Mouse (Mus musculus) forebrain, postnatal 0 days (tissue): ENCODE measurements around the gene Chrd. TPM values are rescaled to one million over a fixed set of nuclear protein-coding genes. Genes with fewer than 3 reads are reported as not detected.

Experiments used
- ATAC-seq: fragments of 200-750 bp; cut with Nextera tagmentation; 2 replicates; pipeline ENCODE4 v1.8.0; 2017; ENCODE audit warnings: mild to moderate bottlenecking, moderate library complexity
- DNase-seq: peaks from one replicate; pipeline ENCODE4 v3.0.0-alpha.2; 2015
- H3K27ac ChIP-seq: fragments of 300-500 bp; sonication (generic); 2 replicates; pipeline ENCODE4 v1.5.1; 2014; ENCODE audit warnings: low read depth, mild to moderate bottlenecking, antibody characterized with exemption, low read length, moderate library complexity, mixed read lengths
- H3K27me3 ChIP-seq: fragments of 300-500 bp; sonication (generic); 2 replicates; pipeline ENCODE4 v1.6.1; 2014; ENCODE audit warnings: mild to moderate bottlenecking, low read length, mixed read lengths; ENCODE audit not compliant: insufficient read depth
- H3K36me3 ChIP-seq: fragments of 300-500 bp; sonication (generic); 2 replicates; pipeline ENCODE4 v1.6.1; 2014; ENCODE audit warnings: mild to moderate bottlenecking, moderate library complexity; ENCODE audit not compliant: insufficient read depth
- H3K4me1 ChIP-seq: fragments of 300-500 bp; sonication (generic); 2 replicates; pipeline ENCODE4 v1.6.1; 2014; ENCODE audit warnings: antibody characterized with exemption; ENCODE audit not compliant: insufficient read depth
- H3K4me2 ChIP-seq: fragments of 300-500 bp; sonication (generic); 2 replicates; pipeline ENCODE4 v1.6.1; 2014; ENCODE audit warnings: low read depth, mild to moderate bottlenecking, moderate library complexity
- H3K4me3 ChIP-seq: fragments of 300-500 bp; sonication (generic); 2 replicates; pipeline ENCODE4 v1.5.1; 2014; ENCODE audit warnings: low read depth, low read length, mixed read lengths
- H3K9ac ChIP-seq: fragments of 300-500 bp; sonication (generic); 2 replicates; pipeline ENCODE4 v1.6.1; 2014; ENCODE audit warnings: mild to moderate bottlenecking
- H3K9me3 ChIP-seq: fragments of 300-500 bp; sonication (generic); 2 replicates; pipeline ENCODE4 v1.6.1; 2016; ENCODE audit warnings: low read length
- CTCF ChIP-seq: sonication (generic); IDR thresholded peaks from 2 replicates; pipeline ENCODE4 v1.5.1; 2016; ENCODE audit warnings: antibody characterized with exemption, control low read depth, low read depth
- WGBS: fragments of 180-500 bp; shearing (Covaris S2); extraction: QIAGEN DNeasy Blood & Tissue Kit; methylation state at CpG from one replicate; pipeline ENCODE4 v1.1.7; 2014; 5-methylcytosine and 5-hydroxymethylcytosine counted together
- polyA plus RNA-seq: library from polyadenylated mRNA; unstranded; fragments of >200 nt; fragmentation: Nextera tagmentation; extraction: Ambion mirVana; gene quantifications from 2 replicates; pipeline ENCODE4 v1.2.1, GENCODE M21; 2015
- total RNA-seq: library from RNA; depleted of rRNA; stranded (reverse); fragments of >200 nt; gene quantifications from 2 replicates; pipeline ENCODE4 v1.2.3, GENCODE M21; 2014

Chrd gene
- total and polyA plus RNA-seq, 2 experiments from 2014 or later: 3.4 to 15.8 TPM

- no peak for ATAC-seq
These were observed 7.6 kb upstream of the Chrd start for GRCm38 (mm10) chr16:20725321-20725720.

DNA sequence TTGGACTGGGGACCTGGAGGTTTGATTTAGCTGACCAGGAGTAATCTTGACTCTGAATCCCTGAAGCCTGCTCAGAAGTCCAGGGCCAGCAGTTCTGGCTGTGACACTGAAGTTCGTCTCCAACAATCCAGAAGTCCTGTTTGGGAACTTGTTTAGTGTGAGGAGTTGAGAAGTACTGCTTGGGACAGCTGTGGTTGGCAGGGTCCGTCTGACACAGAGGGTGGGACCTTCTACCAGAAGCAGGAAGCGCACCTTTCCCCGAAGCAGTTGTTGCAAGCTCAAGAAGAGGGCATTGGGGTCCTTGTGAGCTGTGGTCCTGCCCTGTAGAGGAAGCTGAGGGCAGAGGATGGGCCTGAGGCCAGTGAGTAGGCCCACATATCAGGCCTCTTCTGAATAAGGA, 7.2 kb upstream of the Chrd start:
- TF ChIP-seq CTCF: no peak
- no peak overlapping the region for H3K4me3 ChIP-seq
- H3K27me3 ChIP-seq: no peaks in the 10 kb centered on the region
- no peak for DNase-seq
- no peak overlapping the region for H3K27ac ChIP-seq
- H3K9ac ChIP-seq: no peak overlapping the region
- 89% methylated on average over 4 of the region's 4 CpGs for WGBS
- no peaks in the 10 kb centered on the region for H3K4me1 ChIP-seq
- ATAC-seq: no peak
- H3K9me3 ChIP-seq: no peaks in the 10 kb centered on the region
- no peak overlapping the region for H3K4me2 ChIP-seq
- peaks cover 11% of the 10 kb centered on the region; the same call in 1 of the 2 replicates for H3K36me3 ChIP-seq

More at GRCm38 (mm10) chr16:20725321-20725720, 7.6 kb upstream of the Chrd start:
- no peaks in the 10 kb centered on the region for H3K9me3 ChIP-seq
- no peak for TF ChIP-seq CTCF
- 86% methylated on average over 7 of the region's 7 CpGs for WGBS
- peaks cover 13% of the 10 kb centered on the region for H3K36me3 ChIP-seq
- DNase-seq: no peak
- no peak overlapping the region for H3K4me2 ChIP-seq
- no peak overlapping the region for H3K4me3 ChIP-seq
- no peaks in the 10 kb centered on the region for H3K4me1 ChIP-seq
- no peak overlapping the region for H3K9ac ChIP-seq
- no peak overlapping the region for H3K27ac ChIP-seq
- H3K27me3 ChIP-seq: no peaks in the 10 kb centered on the region

- no peaks in the 10 kb centered on the region for H3K9me3 ChIP-seq
- H3K36me3 ChIP-seq: peaks cover 10% of the 10 kb centered on the region; the same call in 1 of the 2 replicates
- H3K4me2 ChIP-seq: no peak overlapping the region
- no peak overlapping the region for H3K9ac ChIP-seq
- no peaks in the 10 kb centered on the region for H3K27me3 ChIP-seq
- no peak overlapping the region for H3K4me3 ChIP-seq
- ATAC-seq (no peak), DNase-seq (no peak)
- no peak overlapping the region for H3K27ac ChIP-seq
- 77% methylated on average over 1 of the region's 1 CpGs for WGBS
- TF ChIP-seq CTCF: no peak
- no peaks in the 10 kb centered on the region for H3K4me1 ChIP-seq
These were observed 6.5 kb upstream of the Chrd start for GRCm38 (mm10) chr16:20726384-20726783.

- Histone ChIP-seq H3K27me3 (peaks cover 8% of the 10 kb centered on the region), H3K27ac (no peak overlapping the region), H3K9ac (no peak overlapping the region), H3K4me3 (no peak overlapping the region), H3K36me3 (no peaks in the 10 kb centered on the region), H3K4me2 (no peak overlapping the region), H3K9me3 (no peaks in the 10 kb centered on the region), H3K4me1 (0 out of 2 replicates have a peak, but pooled peaks cover 4% of the 10 kb centered on the region)
- 49% methylated on average over 5 of the region's 5 CpGs for WGBS
- no peak for DNase-seq
- TF ChIP-seq CTCF: no peak
- no peak for ATAC-seq
These were observed 2.6 kb upstream of the Chrd start for GRCm38 (mm10) chr16:20730293-20730711.

DNA sequence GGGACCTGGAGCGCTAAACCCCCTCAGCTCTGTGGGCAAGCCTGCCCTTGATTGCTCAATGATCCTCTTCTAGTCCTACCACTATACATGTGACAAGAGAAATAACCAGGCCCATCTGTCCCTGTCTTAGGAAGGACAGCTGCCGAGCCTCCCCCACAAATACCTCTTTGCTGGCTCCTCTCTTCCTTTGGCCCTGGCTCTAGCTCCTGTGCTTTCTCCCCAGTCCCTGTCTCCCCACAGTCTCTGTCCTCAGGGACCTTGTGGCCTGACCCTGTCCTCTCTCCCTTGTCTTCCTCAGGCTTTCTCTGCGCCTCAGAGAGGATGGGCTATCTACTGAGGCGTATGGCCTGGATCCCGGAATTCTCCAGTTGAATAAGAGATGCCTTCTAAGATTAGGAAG, 1.2 kb upstream of the Chrd start:
- Histone ChIP-seq H3K4me3 (no peak overlapping the region), H3K4me1 (0 out of 2 replicates have a peak, but pooled peaks cover 4% of the 10 kb centered on the region), H3K9ac (no peak overlapping the region), H3K27ac (no peak overlapping the region), H3K9me3 (no peaks in the 10 kb centered on the region), H3K27me3 (peaks cover 10% of the 10 kb centered on the region), H3K36me3 (no peaks in the 10 kb centered on the region), H3K4me2 (no peak overlapping the region)
- DNase-seq: peak; percentile 24
- WGBS: 68% methylated on average over 5 of the region's 5 CpGs
- no peak for ATAC-seq
- TF ChIP-seq CTCF: no peak

- Histone ChIP-seq H3K36me3 (no peaks in the 10 kb centered on the region), H3K9me3 (no peaks in the 10 kb centered on the region), H3K27me3 (peaks cover 10% of the 10 kb centered on the region), H3K4me2 (peak overlapping the region; percentile 85), H3K27ac (peak overlapping the region; percentile 64), H3K4me3 (peak overlapping the region; percentile 80), H3K4me1 (0 out of 2 replicates have a peak, but pooled peaks cover 4% of the 10 kb centered on the region), H3K9ac (peak overlapping the region; percentile 86)
- peak; percentile 58 for DNase-seq
- peak; percentile 51 for ATAC-seq
- TF ChIP-seq CTCF: peak; percentile 23; the same call in 1 of the 2 replicates
- 5% methylated on average over 24 of the region's 30 CpGs for WGBS
These were observed 539 bp upstream of the Chrd start for GRCm38 (mm10) chr16:20732251-20732924.

GRCm38 (mm10) chr16:20733731-20734730, 1.1 kb downstream of the Chrd start, which contains the start of gene Thpo:
Gene Thpo (minus strand): TSS chr16:20734511.
- Histone ChIP-seq H3K4me1 (0 out of 2 replicates have a peak, but pooled peaks cover 4% of the 10 kb centered on the region), H3K9ac (peak within 1 kb of the TSS; percentile 86), H3K4me2 (peak within 1 kb of the TSS; percentile 85), H3K27ac (no peak within 1 kb of the TSS), H3K4me3 (peak within 1 kb of the TSS; percentile 80), H3K9me3 (no peaks in the 10 kb centered on the region), H3K27me3 (peaks cover 10% of the 10 kb centered on the region), H3K36me3 (0 out of 2 replicates have a peak, but pooled peaks cover 2% of the 10 kb centered on the region)
- WGBS: 4% methylated on average over 45 of the region's 45 CpGs
- DNase-seq: peak; percentile 17
- peak; percentile 30; the same call in 1 of the 2 replicates for TF ChIP-seq CTCF
- ATAC-seq: no peak
